Mouse (Mus musculus) hindbrain, embryonic 11.5 days (tissue): ENCODE measurements around the gene 2010111I01Rik. TPM values are rescaled to one million over a fixed set of nuclear protein-coding genes. Genes with fewer than 3 reads are reported as not detected.

Experiments
- ATAC-seq: fragments of 200-750 bp; cut with Nextera tagmentation; 2 replicates; pipeline ENCODE4 v1.8.0; 2017; ENCODE audit warnings: mild to moderate bottlenecking, moderate TSS enrichment, moderate library complexity; ENCODE audit not compliant: low FRiP score
- DNase-seq: peaks from one replicate; pipeline ENCODE4 v3.0.0-alpha.2; 2015; ENCODE audit warnings: low spot score
- H3K27ac ChIP-seq: fragments of 300-500 bp; sonication (generic); 2 replicates; pipeline ENCODE4 v1.5.1; 2014; ENCODE audit warnings: mild to moderate bottlenecking, low read depth, low read length
- H3K27me3 ChIP-seq: fragments of 300-500 bp; sonication (generic); 2 replicates; pipeline ENCODE4 v1.6.1; 2014; ENCODE audit warnings: mild to moderate bottlenecking, low read length, moderate library complexity, mixed read lengths; ENCODE audit not compliant: control insufficient read depth, insufficient read depth
- H3K36me3 ChIP-seq: fragments of 300-500 bp; sonication (generic); 2 replicates; pipeline ENCODE4 v1.6.1; 2014; ENCODE audit warnings: mild to moderate bottlenecking, low read length, moderate library complexity, mixed read lengths; ENCODE audit not compliant: control insufficient read depth, insufficient read depth
- H3K4me1 ChIP-seq: fragments of 300-500 bp; sonication (generic); replicated peaks from 2 replicates; pipeline ENCODE4 v1.6.1; 2014; ENCODE audit warnings: low read length, mixed read lengths; ENCODE audit not compliant: control insufficient read depth, insufficient read depth
- H3K4me2 ChIP-seq: fragments of 300-500 bp; sonication (generic); replicated peaks from 2 replicates; pipeline ENCODE4 v1.6.1; 2014; ENCODE audit warnings: mild to moderate bottlenecking, low read depth, low read length
- H3K4me3 ChIP-seq: fragments of 300-500 bp; sonication (generic); 2 replicates; pipeline ENCODE4 v1.5.1; 2014; ENCODE audit warnings: low read depth, low read length
- H3K9ac ChIP-seq: fragments of 300-500 bp; sonication (generic); 2 replicates; pipeline ENCODE4 v1.6.1; 2014; ENCODE audit warnings: low read depth, low read length
- H3K9me3 ChIP-seq: fragments of 300-500 bp; sonication (generic); 2 replicates; pipeline ENCODE4 v1.6.1; 2016; ENCODE audit warnings: low read length; ENCODE audit not compliant: control insufficient read depth
- WGBS: fragments of 180-500 bp; shearing (Covaris S2); extraction: QIAGEN DNeasy Blood & Tissue Kit; methylation state at CpG from one replicate; pipeline ENCODE4 v1.1.7; 2014; 5-methylcytosine and 5-hydroxymethylcytosine counted together
- polyA plus RNA-seq: library from polyadenylated mRNA; unstranded; fragments of >200 nt; fragmentation: Nextera tagmentation; extraction: Ambion mirVana; gene quantifications from 2 replicates; pipeline ENCODE4 v1.2.1, GENCODE M21; 2014

2010111I01Rik gene
- polyA plus RNA-seq, 1 experiment from 2014 or later = 46.2 TPM

DNA sequence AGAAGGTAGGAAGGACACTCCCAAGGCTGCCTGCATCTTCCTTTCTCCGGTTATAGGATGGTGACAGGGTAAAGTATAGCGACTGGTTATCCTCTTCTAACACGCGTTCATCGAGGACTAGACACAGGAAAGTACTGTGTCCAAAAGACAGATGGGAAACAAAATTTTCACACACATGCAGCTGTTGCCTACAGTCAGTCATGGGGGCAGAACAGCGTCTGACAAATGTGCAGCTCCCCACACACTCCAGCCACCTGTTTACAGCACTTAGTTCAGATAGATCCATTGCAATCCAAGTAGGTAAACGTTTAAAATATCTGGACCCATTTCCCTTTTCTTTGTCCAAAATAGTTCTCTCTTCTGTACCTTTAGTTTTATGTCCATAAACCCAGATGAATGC, 171.3 kb downstream of the 2010111I01Rik start:
- ATAC-seq (no peak), DNase-seq (no peak)
- Histone ChIP-seq H3K36me3 (no peaks in the 10 kb centered on the region), H3K27ac (no peak overlapping the region), H3K4me2 (no peak overlapping the region), H3K9ac (no peak overlapping the region), H3K9me3 (no peaks in the 10 kb centered on the region), H3K4me1 (no peaks in the 10 kb centered on the region), H3K27me3 (no peaks in the 10 kb centered on the region; the same call in 1 of the 2 replicates), H3K4me3 (no peak overlapping the region)
- WGBS = 93% methylated on average over 7 of the region's 7 CpGs

DNA sequence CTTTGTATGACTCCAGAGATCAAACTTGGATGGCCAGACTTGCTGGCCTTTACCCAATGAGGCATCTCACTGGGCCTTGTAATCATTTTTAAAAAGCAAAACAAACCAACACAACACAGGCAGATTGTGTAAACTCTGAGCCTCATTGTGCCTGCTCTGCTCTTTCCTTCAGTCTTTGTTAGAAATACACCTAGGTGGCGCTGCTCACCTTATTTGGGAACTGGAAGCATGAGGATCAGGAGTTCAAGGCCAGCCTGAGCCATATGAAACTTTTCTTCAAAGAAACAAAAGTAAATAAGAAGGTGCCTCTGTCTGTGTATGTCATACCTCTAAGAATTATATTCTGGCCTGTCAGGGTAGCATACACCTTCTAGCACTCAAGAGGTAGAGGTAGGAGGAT, 172.1 kb downstream of the 2010111I01Rik start:
- DNase-seq = no peak
- no peaks in the 10 kb centered on the region for H3K4me1 ChIP-seq
- H3K4me3 ChIP-seq = no peak overlapping the region
- no peak overlapping the region for H3K9ac ChIP-seq
- H3K36me3 ChIP-seq = no peaks in the 10 kb centered on the region
- H3K9me3 ChIP-seq = no peaks in the 10 kb centered on the region
- no peak overlapping the region for H3K4me2 ChIP-seq
- WGBS = 82% methylated on average over 1 of the region's 1 CpGs
- ATAC-seq = no peak
- no peak overlapping the region for H3K27ac ChIP-seq
- no peaks in the 10 kb centered on the region; the same call in 1 of the 2 replicates for H3K27me3 ChIP-seq

DNA sequence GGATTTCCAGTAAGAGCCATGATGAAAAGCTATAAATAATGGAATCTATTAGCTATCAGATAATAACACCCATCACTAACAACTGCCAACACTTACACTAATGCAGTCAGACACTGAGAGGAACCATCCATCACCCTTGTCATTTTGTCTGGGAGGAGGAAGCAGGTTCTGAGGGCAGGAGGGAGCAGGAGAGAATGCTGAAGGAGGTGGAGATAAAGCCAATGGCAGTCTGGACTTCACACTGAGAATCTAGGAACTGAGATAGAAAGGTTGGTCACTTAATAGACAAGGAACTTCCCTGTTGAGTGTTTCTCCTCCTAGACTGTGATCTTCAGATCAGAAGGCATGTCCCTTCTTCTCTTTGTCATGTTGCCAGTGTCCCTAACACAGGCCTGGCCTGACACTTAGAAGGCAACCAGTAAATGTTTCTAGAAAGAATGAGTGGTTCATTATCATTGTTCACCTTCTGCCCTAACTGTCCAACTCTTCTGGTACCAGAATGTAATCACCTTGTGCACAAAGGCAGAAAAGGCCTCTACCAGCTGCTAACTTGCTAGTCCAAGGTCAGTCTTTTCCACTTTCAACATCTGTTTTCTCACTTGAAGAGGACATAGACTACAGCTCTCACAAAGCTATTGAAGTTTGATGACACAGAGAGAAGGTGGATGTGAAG, 173.8 kb downstream of the 2010111I01Rik start:
- no peaks in the 10 kb centered on the region for H3K4me1 ChIP-seq
- H3K4me3 ChIP-seq = no peak overlapping the region
- DNase-seq (peak; percentile 16), ATAC-seq (no peak)
- no peaks in the 10 kb centered on the region for H3K9me3 ChIP-seq
- no peak overlapping the region for H3K9ac ChIP-seq
- H3K4me2 ChIP-seq = no peak overlapping the region
- no peak overlapping the region for H3K27ac ChIP-seq
- H3K36me3 ChIP-seq = no peaks in the 10 kb centered on the region
- H3K27me3 ChIP-seq = no peaks in the 10 kb centered on the region; the same call in 1 of the 2 replicates

DNA sequence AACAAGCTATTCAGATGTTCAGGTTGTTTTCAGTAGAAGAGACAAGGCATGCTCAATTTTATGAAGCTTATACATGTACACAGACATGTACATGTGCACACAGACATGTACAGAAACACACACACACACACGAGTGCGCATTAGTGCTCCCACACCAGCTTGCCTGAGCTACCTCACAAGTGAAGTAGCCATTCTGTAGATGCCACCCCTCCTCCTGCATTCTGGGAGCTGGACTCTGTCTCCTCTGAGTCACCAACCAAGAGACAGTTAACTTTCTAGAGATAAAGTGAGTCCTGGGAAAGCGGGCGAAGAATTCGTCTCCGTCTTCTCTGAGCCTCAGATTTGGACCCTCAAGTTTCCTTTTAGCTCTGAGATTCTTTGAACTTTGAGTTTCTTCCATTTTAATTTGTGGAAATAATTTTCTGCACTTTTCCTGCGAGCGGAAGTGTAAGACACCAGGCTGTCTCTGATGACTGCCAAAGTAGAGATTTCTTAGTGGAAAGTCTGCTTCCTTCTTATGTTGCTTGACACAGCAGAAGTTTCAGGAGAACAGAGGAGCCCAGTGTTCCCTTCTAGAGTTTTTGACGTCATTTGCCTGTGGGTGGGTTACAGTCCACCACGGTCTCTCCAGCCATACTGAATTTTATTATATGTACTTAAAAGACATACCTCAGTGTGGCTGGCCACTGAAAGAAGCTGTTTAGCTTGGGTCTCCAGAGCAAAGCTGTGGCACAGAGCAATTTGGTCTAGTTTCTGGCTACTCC, 175.0 kb downstream of the 2010111I01Rik start:
- no peak for ATAC-seq

DNA sequence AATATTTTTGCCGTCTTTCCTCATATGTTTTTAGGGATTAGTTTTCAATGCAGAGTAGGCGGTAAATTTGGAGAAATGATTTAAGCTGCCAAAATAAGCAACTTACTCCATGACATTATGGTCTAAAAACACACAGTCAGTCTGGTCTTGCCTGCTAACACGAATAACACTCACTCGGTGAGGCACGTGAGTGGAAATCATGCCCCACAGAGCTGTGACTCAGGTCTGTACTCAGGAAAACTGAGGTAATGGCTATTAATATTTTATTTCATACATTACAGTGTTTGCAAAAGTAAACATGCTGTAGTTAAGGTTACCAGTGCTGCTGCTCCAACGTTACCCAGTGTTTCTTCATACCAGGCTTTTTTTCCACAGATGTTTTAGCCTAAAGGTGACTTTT, 176.1 kb downstream of the 2010111I01Rik start:
- H3K4me3 ChIP-seq = no peak overlapping the region
- 92% methylated on average over 6 of the region's 6 CpGs for WGBS
- no peaks in the 10 kb centered on the region for H3K4me1 ChIP-seq
- H3K4me2 ChIP-seq = no peak overlapping the region
- ATAC-seq = no peak
- H3K9ac ChIP-seq = no peak overlapping the region
- no peak overlapping the region for H3K27ac ChIP-seq
- no peaks in the 10 kb centered on the region for H3K9me3 ChIP-seq
- DNase-seq = no peak
- H3K27me3 ChIP-seq = no peaks in the 10 kb centered on the region; the same call in 1 of the 2 replicates
- no peaks in the 10 kb centered on the region for H3K36me3 ChIP-seq

More for the DNA sequence above, 175.0 kb downstream of the 2010111I01Rik start:
- Histone ChIP-seq H3K27ac (no peak overlapping the region), H3K4me2 (no peak overlapping the region), H3K9me3 (no peaks in the 10 kb centered on the region), H3K4me3 (no peak overlapping the region), H3K36me3 (no peaks in the 10 kb centered on the region), H3K4me1 (no peaks in the 10 kb centered on the region), H3K27me3 (no peaks in the 10 kb centered on the region; the same call in 1 of the 2 replicates), H3K9ac (no peak overlapping the region)
- no peak for DNase-seq
- WGBS = 88% methylated on average over 10 of the region's 10 CpGs

DNA sequence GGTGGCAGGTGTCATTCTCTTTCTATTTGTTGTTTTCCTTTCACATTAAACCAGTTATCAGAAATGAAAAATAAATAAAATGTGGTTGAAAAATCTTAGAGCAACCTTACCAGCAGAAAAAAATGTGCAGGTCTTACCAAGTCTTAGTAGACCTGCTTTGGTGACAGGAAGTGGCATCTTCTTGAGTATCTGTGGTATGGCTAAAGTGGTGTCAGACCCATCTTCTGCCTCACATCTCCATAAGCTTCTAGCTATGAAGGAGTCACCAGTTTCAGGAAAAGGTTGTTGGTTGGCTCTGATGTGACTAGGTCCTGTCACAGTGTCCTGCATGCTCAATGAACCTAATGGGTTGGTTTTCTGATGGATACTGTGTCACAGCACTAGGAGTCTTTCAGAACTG, 176.6 kb downstream of the 2010111I01Rik start:
- no peaks in the 10 kb centered on the region for H3K36me3 ChIP-seq
- H3K9ac ChIP-seq = no peak overlapping the region
- H3K27ac ChIP-seq = no peak overlapping the region
- H3K4me2 ChIP-seq = no peak overlapping the region
- no peaks in the 10 kb centered on the region; the same call in 1 of the 2 replicates for H3K27me3 ChIP-seq
- H3K4me1 ChIP-seq = no peaks in the 10 kb centered on the region
- ATAC-seq (no peak), DNase-seq (no peak)
- no peak overlapping the region for H3K4me3 ChIP-seq
- H3K9me3 ChIP-seq = no peaks in the 10 kb centered on the region

DNA sequence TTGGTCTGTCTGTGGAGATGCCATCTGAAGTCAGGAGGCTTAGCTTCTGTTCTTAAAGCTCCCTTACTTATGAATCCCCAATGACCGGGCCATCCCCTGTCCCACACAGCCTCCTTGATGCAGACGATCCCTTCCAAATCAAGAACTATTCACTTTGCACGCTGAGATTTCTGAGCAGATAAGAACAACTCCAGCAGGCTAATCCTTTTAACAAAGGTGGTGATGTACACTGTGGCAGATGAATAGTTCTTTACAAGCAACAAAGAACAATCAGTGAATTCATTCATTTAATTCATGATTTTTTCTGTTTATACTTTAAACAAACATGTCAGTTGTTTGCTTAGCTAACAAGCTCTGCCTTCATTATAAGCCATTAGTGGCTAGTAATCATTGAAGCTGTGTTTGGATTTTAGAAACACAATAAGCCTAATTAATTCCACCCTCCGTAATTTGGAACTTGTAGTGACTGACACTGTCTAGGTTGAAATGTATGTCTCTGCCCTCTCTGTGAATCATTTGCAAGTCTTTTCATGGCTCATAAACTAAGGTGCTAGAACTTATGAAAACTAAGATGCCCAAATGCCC, 182.0 kb downstream of the 2010111I01Rik start:
- H3K9ac ChIP-seq = no peak overlapping the region
- no peaks in the 10 kb centered on the region for H3K36me3 ChIP-seq
- 59% methylated on average over 4 of the region's 4 CpGs for WGBS
- ATAC-seq (no peak), DNase-seq (no peak)
- no peak overlapping the region for H3K27ac ChIP-seq
- H3K27me3 ChIP-seq = no peaks in the 10 kb centered on the region
- no peak overlapping the region for H3K4me3 ChIP-seq
- no peak overlapping the region for H3K4me2 ChIP-seq
- no peaks in the 10 kb centered on the region for H3K4me1 ChIP-seq
- H3K9me3 ChIP-seq = no peaks in the 10 kb centered on the region

DNA sequence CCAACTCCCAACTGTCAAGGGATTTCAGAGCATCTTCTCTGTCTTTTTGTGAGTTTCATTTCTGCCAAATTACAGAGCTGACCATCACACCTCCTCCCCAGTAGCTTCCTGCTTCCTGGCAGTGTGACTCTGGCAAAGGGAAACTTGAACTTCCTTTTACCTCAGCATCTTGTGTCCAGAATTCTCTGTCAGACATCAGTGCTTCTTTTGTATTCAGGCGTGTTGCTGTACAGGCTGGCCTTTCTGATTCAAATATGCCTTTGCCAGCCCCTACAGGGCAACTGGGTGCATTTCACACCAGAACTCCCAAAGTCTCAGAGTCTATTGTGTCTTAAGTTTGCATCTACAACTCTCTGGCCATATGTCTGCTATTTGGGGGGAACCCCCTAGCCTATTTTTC, 183.5 kb downstream of the 2010111I01Rik start:
- H3K36me3 ChIP-seq = no peaks in the 10 kb centered on the region
- H3K27ac ChIP-seq = no peak overlapping the region
- 33% methylated on average over 1 of the region's 1 CpGs for WGBS
- DNase-seq (peak; percentile 22), ATAC-seq (no peak)
- no peak overlapping the region for H3K4me3 ChIP-seq
- H3K9me3 ChIP-seq = no peaks in the 10 kb centered on the region
- H3K27me3 ChIP-seq = no peaks in the 10 kb centered on the region
- no peaks in the 10 kb centered on the region for H3K4me1 ChIP-seq
- H3K9ac ChIP-seq = no peak overlapping the region
- H3K4me2 ChIP-seq = no peak overlapping the region
